Mouse (Mus musculus): ENCODE data around the gene Hs3st1.
"Not testable (repeated sequence)": the region's sequence is repeated elsewhere in the genome, so short reads cannot be mapped to it uniquely, and the experiment has no call there.

Gene Hs3st1

DNA sequence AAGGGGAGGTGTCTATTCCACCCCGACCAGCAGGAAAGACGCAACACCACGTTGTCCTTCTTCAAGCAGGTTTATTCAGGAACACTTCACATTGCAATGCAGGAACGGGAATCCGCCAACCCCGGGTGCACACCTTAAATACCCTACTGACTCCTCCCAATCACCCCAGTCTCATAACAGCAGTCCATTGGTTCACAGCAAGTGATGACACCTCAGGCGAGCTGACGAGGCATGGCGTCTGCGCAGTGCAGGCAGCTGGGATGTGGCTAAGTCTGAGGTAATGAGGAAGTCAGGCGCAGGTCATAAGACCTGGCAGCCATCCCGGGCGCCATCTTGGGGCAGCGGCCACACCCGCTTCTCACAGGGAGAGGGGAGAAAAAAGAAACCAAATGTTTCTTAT lies at the start of gene Hs3st1:
Gene Hs3st1, minus strand, starts transcription at position 101 of the 400 bp plus-strand sequence.
- not testable (repeated sequence) for TF ChIP-seq GATA4 (IDR thresholded peaks at IDR 0.05; ENCODE audit: insufficient replicate concordance, low read length)

DNA sequence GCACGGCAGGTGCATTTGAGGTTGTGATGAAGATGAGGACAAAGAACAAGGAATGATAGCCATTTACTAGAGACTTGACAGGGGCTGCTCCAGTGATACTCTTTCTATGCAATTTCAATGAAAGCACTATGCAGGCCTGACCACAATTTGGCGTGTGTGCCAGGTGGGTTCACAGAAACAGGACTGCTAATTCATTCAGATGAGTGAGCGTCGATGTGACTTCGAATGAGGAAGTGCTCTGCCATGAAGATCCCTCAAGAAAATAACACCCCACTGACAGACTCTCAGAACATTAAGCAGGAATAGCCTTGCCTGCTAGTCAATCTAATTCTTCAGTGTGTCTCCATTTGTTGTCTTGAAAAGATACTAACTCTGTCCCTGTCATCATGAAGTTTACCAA lies 49.4 kb upstream of the Hs3st1 start:
- TF ChIP-seq GATA4 (IDR thresholded peaks at IDR 0.05; ENCODE audit: insufficient replicate concordance, low read length) = no peak

DNA sequence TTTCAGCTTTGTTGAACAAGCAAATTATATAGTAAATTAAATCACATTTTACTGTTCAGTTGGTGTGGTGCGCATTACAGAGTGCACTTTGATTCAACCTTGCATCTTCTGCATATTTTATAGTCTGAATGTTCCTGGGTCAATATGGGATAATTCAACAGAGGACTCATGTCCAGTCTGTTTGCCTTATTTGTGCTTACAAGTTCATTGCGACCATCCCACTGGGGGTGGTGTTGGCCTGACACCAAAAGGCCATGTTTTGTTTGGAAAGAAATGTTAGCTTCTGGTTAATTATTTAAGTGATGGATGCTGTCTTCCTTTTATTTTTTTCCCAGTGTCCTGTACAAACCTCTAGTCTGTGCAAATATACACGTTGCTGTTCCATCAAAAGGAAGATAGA lies 48.7 kb upstream of the Hs3st1 start:
- no peak for TF ChIP-seq GATA4 (IDR thresholded peaks at IDR 0.05; ENCODE audit: insufficient replicate concordance, low read length)

DNA sequence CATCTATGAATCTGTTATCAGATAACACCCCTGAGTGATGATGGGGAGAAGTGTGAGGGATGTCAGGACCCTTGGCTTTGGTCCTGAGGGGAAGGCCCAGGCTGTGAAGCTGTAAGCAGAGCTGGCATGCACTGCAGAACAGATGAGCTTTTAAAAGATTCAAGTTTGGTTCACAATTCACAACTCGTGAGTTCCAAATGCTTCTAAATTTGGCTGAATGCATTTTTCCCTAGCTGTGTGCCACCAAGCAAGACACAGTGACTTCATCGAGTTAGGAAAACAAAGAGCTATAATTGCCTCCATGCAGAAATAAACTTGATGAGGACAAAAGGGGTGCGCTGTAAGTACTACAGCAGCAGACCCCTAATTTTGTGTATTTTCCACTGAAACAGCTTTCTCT lies 48.2 kb upstream of the Hs3st1 start:
- TF ChIP-seq GATA4 (IDR thresholded peaks at IDR 0.05; ENCODE audit: insufficient replicate concordance, low read length) = no peak

DNA sequence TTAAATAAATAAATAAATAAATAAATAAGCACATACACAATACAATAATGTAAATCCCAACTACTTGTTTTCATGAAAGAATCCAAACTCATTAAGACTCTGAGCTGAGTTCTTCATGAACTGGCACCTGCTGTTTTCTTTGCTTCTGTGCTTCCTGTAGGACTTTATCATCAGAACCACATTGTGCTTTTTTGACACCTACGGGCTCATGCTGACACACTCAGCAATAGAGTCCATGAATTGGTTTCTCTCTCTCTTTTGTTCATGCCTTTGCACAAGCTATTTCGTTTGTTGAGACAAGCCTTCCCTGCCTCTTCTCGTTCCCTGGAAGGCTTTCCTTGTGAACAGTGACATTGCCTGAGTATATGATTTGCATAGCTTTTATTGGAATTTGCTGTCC lies 46.8 kb upstream of the Hs3st1 start:
- no peak for TF ChIP-seq GATA4 (IDR thresholded peaks at IDR 0.05; ENCODE audit: insufficient replicate concordance, low read length)

DNA sequence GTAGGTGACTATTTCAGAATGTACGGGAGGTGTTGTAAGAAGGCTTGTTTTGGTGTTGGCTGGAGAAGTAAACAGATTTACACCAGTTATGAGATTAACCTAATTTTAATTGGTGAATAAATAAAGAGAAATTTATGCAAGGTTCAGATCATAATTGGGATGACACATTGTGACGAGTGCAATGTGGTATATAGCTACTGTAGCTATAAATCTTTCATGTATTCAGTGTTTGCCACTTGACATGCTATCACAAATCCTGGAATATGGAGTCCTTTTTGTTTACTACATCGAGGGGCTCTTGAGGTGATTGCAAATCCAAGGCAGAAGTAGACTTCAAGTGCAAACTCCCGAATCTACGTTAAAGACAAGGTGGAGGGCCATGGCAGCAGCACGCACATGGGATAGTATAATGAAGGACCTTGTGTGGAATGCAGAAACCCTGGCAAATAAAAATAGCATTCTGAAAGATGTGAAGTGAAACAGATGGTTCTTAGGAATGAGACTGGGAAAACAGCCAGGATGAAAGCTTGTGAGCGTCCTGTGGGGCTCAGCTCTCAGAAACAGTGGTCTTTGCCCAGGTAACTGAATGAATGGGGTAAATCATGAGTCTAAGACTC lies 21.9 kb upstream of the Hs3st1 start:
- no peak for TF ChIP-seq GATA4 (IDR thresholded peaks at IDR 0.05; ENCODE audit: insufficient replicate concordance, low read length)

DNA sequence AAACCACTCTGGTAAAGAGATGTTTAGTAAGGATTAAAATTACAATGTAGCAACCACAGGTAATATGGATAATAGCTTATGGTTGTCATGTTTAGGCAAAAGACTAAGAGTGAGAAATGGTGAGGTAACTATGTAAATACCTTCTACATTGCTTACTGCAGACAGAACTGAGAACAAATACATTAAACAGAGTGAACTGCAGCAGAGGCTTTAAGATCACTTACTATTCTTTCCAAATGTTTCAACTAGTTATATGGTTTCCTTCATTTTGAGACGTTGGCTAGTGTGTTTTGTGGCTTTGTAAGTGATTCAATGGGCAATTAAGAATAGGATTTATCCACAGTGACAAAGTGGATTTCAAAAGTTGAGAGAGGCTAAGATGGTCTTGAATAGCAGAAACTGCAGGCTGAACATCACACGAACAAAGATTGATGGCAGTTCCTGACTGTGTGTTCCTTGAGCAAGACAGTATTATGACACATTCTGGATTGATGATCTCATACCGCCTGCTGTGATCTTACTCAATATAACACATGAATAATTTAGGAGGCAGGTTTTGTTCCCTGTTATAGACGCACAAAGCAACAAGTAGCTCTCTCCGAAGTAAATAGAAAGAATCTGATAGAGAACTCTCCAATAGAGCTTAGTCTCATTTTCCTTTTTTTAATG lies 16.5 kb upstream of the Hs3st1 start:
- TF ChIP-seq GATA4 (IDR thresholded peaks at IDR 0.05; ENCODE audit: insufficient replicate concordance, low read length) = no peak

DNA sequence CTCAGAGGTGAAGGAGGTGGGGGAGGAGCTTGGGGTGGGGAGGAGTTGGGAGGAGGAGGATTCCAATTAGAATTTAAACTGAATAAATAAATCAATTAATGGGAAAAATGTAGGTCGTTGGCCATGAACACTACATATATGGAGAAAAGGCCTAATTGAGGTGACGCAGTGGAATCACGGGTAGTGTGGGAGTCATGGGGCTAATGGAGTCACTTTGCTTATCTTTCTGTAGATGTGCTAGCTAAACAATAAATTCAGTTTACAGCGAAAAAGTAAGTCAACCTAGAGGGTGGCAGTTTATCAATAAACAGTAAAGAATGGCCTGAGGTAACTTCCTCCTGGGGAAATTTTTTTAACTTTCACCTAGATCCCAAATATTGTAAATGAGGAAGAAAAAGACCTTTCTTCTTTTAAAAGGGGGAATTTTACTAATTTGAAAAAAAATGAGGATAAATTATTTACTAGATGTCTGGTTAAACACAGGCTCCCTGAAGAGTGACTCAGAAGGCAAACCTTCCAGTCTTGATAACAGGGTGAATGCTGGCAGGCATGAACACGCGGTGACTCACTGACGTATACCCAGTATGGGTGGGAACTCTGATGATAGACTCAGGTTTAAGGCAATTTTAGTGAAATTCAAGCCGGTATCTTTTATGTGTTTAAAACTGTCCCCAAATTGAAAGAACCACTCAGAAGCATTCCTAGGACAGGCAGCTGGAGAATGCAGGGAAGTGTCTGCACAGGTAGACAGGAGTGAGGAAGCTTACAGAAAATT lies 6.6 kb upstream of the Hs3st1 start:
- no peak for TF ChIP-seq GATA4 (IDR thresholded peaks at IDR 0.05; ENCODE audit: insufficient replicate concordance, low read length)

DNA sequence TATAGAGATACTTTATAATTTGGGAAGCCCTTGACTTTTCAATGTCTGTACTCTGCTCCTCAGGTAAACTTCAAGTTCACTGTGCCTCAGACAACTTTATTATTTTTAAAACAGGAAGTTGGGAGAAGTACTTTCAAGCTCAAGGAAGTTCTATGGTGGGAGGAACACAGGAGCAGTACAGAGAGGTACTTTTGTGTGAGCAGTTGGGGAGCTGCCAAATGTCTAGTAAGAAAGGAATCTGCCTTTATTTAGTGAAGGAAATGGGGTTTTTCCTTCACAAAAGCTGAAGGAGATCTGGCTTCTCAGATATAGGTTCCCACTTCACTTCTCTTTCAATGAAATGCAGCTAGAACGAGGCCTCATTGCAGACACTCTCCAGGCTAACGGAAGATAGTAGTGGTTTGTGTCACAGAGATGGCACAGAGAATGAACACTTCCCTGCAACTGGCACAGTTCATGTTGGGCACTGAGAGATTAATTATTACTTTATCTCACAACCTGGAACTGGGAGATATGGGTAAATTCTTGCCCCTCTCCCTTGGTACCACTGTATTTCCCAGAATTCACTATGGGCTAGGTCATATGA lies 3.7 kb upstream of the Hs3st1 start:
- TF ChIP-seq GATA4 (IDR thresholded peaks at IDR 0.05; ENCODE audit: insufficient replicate concordance, low read length) = no peak

DNA sequence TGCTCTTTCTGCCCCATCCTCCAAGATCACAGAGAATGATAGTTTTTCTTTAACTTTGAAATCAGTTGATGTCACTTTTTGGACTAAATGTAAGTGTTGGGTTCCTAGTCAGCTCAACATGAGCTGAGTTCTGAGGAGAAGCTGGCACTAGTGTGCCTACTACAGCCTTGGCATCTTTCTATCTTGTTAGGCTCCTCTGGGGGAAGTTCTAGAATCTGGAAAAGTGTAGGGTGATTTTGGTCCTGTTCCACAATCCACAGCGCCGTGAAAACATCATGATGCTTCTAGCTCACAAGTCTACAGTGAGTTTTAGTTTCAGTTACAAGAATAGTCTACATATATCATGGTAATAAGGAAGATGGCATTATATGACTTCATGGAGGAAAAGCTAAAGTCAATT lies 18.4 kb downstream of the Hs3st1 start:
- TF ChIP-seq GATA4 (IDR thresholded peaks at IDR 0.05; ENCODE audit: insufficient replicate concordance, low read length) = no peak

DNA sequence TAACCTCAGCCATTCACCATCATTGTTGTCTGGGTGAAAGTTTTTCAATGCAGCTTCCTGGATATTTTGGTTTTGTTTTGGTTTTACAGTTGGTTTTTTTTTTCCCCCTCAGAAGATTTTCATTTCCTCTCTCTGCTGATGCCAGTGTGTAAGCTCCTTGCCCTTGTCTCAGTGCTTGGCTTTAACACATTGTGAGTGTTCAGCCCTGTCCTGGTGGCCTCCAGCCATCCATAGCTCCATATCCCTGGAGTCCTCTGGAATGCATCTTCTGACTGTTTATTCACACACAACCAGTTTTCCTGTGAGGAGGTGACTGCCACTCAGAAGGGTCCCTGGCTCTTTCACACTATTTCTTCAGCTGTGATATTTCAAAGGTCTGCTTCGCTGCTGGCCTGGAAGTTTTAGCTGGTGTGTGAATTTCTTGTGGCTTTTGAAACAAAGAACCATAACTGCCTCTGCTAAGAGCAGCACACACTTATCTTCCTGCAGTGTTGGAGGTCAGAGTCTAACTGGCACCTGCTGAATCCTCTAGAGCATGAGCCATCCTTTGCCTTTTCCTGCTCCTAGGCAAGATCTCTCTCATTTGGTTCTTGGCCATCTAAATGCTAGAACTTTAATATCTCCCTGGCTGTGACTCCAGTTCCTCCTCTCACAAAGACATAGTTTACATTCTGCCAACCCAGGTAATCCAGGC lies 21.4 kb downstream of the Hs3st1 start:
- TF ChIP-seq GATA4 (IDR thresholded peaks at IDR 0.05; ENCODE audit: insufficient replicate concordance, low read length) = no peak

DNA sequence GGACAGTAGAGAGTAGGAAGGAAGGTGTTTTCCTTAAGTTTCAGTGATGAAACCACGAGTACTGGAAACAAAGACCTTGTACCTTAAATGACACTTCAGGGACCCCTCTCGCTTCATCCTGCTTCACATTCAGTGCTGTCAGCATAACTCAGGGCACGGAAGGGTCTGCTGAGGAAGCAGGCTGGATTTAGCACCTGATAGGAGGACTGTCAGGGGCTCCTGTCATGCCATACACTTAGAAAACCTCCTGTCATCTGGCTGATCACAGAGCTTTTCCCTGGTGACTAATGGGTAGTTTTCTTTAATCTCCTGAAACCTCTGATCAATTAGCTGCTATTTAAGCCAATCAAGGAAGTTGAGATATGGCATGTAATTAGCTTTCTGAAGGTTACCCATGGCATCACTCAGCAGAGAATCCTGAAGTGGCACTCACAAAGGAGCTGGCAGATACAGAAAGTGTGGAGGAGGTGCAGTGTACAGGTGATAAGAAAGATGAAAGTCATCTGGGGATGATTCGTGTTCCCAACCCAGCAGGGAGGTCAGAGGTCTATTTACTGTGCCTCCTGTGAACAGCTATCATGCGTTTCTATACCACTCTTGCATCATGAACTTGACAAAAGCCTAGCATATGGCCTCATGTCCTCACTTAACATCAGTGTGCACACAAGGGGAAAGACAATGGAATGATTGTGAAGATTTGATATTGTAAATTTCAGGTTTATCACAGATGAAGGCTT lies 22.1 kb downstream of the Hs3st1 start:
- no peak for TF ChIP-seq GATA4 (IDR thresholded peaks at IDR 0.05; ENCODE audit: insufficient replicate concordance, low read length)

DNA sequence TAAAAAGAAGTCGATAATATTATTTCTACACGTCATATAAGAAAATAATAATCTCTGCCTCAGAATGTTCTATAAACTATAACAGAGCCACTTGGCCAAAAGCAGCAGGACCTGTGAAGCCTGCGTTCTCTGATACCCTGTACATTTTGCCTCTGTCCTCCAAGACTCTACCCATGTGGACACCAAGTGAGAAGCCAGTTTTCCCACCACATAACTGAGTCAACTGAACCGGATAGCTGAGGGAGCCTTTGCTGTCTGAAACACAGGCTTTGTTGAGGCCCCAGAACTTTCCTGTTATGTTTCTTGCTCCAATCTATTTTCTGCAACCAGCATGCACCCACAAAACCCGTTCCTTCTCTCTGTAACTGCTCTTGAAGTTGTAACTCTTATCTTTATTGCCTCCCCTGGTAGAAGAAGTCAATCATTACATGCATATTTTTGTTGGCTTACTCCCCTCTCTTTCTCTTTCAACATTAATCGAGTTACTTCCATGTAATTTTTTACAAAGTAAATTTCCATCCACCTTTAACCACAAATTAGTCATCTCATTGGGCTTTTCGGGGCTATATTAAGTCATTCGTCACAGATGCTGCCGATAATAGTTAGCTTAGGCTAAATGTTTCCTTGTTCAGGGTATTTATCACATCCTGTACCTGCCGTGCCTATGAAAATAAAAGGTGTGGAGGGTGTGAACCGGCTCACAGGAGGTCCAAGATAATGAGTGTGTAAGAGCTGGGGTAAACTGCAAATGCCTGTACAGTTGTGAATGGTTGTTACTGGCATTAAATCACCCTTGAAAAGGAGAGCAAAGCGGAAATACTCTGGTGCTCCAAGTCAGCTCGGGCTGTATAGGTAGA lies 39.4 kb downstream of the Hs3st1 start:
- TF ChIP-seq GATA4 (IDR thresholded peaks at IDR 0.05; ENCODE audit: insufficient replicate concordance, low read length) = no peak

DNA sequence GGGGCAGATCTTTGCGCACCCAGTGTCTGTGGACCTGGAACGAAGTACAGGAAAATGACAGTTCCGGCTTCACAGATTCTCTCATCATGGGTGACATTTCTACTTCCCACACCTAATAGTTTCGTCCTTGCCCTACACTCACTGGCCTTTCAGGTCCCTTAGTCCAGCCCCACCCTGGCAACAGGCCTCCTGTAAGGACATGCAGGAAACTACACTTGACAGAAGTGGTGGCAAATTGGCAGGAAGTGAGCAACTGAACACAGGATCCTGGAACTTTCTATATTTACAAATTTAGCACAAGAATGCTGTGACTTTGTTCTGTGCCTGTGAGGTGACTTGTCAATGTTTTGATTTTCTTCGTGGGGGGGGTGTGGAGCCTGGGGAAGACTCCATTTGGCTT lies 40.1 kb downstream of the Hs3st1 start:
- TF ChIP-seq GATA4 (IDR thresholded peaks at IDR 0.05; ENCODE audit: insufficient replicate concordance, low read length) = no peak
